Mouse (Mus musculus): Measurements from ENCODE around the gene Borcs5. TPM values are rescaled to one million over a fixed set of nuclear protein-coding genes. Genes with fewer than 3 reads are reported as not detected.
"Not testable (repeated sequence)": the region's sequence is repeated elsewhere in the genome, so short reads cannot be mapped to it uniquely, and the experiment has no call there.

The Borcs5 gene
- total RNA-seq, 2 experiments from 2014 or later: 11.3 to 14.0 TPM

DNA sequence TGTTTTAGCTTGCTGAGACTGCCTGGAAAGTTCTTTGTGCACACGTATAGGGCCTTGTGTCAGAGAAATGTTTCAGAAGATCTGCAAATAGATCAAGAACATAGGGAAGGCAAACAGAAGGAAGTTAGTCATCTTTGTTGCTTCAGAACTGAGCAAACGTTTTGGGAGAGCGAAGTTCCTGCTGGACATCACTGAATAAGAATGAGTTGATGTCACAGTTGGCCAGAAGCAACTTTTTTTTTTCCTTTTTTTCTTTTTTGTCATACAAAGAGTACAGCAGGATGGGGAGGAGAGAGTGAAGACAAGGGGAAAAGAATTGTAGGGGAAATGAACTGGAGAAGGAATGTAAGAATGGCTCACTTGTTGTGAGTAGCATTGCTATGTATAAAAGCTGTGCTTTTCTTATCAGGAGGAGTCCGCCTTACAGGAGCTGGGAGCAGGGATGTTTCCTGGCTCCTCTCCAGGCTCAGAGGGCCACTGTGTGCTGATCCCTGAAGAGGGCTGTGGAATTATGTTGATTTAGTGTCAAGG is 31.6 kb downstream of the Borcs5 start:
- DNase-seq: no peak

DNA sequence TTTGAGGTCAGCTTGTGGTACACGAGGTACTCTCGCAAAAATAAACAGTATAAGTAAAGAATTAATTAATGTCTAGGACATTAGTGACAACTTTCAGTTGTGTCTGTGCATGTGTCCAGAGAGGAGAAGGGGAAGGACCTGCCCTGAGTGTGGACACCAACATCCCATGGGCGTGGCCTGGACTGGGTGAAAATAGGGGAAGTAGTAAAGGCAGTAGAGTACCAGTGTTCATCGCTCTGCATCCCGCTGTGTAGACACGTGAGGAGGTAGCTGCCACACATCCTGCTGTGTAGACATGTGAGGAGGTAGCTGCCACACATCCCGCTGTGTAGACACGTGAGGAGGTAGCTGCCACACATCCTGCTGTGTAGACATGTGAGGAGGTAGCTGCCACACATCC is 34.4 kb downstream of the Borcs5 start:
- DNase-seq: not testable (repeated sequence)

DNA sequence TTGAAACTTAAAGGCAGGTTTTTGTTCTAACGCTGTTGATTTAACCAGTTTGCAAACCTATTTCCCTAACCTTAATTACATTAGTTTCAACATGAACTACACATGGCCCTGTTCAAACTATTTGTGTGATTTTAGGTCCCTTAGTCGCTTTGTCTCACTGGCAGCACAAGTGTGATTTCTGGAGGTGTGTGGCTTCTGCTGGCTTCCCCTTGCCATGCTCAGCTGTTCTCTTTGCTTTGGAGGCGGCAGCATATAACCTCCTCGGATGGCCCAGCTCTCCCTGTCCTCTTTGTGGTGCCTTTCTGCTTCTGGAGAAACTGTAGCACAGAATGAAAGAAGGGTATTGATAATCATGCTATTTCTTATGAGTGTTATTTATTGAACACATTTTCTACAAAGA is 38.2 kb downstream of the Borcs5 start:
- DNase-seq: no peak

DNA sequence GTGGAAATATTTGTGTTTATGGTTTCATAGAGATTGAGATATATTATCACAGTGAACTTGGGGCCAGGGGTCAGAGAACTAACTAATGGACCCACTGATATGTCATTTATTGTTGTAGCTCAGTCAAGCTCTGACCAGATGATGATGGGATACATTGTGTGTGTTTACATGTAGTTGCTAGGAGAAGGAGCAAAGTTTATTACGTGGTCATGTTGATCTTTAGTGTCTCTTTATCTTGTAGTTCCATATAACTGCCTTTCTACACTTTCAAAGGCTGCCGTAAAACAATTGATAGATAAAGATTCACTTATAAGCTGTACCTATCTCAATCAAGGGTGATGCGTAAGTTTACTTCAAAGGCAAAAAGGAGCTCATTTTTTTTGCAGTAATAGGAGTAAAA is 38.7 kb downstream of the Borcs5 start:
- DNase-seq: no peak

DNA sequence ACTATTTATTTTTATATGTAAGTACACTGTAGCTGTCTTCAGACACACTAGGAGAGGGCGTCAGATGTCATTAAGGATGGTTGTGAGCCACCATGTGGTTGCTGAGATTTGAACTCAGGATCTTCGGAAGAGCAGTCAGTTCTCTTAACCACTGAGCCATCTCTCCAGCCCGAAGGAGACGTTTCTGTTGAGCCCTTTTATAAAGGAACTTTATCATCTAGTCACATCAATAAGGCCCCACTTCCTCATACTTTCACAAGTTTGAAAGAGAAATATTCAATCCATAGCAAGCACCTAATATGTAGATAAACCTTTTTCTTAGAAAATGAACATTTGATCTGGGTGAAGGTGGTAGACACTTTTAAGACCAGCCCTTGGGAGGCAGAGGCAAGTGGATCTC is 40.0 kb downstream of the Borcs5 start:
- not testable (repeated sequence) for DNase-seq

DNA sequence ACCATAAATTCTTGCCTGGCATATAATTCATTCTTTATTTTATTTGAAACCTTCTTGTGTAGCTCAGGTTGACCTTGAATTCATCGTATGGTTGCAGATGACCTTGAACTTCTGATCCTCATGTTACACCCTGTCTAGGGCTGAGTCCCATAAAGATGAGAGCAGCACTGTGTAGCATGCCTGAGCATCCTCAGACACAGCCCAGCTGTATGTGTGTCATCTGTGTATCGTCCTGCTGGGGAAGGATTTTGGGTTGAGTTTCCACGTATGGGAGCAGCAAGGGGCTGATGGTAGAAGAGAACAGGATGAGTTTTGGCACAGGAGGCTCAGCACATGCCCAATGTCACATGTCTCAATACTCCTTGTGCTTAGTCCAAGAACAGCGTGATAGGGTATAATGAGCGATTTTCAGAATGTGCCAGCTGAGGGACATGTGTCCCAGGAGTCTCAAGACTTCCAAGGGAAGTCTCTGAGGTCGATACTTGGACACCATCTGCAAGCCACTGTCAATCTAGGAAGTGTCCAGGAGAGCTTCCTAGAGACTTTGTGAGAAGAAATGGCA is 45.1 kb downstream of the Borcs5 start:
- no peak for DNase-seq

DNA sequence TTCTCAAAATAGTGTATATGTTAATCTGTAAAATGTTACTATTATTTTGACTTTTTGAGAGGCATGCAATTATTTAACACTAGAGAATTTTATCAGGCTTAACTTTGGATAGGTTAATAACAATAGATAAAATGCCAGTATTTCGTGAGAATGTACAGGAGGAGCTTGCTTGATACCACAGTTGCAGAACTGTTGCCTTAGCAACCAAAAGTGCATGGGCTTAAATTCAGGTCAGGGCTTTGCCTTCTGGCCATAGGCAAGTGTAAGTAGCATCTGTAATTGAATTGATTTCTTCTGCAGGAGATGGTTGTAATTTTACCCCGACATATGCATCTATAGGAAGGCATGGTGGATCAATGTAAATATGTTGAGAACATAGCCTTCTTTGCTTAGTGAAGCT is 45.7 kb downstream of the Borcs5 start:
- no peak for DNase-seq

DNA sequence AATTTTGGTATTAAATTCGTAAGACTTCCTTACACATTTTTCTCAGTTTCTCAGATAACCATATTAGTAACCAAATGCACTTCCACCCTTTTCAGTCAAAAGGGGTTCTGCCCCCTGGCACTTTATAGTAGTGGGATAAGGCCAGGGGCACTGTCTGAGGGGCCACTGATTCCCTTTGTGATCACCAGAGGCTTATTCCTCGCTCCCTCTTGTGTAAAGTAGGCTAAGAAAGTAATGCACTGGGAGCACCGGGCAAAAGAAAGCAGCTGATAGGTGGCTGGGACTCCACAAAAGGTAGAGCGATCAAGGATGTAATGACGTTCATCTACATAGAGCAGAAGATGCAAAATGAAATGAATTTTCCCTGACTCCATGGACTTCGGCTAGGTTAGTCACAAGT is 46.2 kb downstream of the Borcs5 start:
- no peak for DNase-seq

DNA sequence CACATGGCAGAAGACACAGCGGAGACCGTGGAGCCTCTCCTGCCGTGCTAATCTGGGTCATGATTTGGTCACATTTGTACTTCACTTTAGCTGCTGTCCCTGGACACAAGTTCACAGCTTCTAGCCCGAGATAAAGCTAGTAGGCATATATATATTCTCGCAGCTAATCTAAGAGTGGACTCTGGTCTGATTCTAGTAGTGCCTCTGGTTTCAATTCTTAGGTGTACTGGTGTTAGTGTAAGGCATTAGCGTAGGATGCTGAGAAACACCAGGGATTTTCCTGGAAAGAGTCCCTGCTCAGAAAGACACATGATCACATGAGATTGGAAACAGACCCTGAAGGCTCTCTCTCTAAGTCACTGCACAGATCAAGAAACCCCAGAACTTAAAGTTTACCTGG is 55.2 kb downstream of the Borcs5 start:
- DNase-seq: no peak

DNA sequence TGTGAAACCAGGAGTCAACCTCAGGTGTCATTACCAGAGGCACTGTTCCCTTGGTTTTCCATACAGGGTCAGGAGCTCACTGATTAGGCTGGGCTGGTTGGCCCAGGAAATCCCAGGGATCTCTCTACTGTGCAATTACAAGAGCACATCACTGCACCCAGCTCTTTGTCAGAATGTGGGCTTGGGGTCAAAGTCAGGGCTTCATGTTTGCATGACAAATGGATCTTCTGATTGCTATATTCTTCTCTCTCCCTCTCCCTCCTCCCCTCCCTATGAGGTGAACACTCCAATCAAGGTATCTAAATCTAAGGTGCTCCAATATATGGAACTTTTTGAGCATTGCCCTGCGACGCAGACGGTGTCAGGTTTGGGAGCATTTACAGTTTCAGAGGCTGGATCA is 55.7 kb downstream of the Borcs5 start:
- no peak for DNase-seq

DNA sequence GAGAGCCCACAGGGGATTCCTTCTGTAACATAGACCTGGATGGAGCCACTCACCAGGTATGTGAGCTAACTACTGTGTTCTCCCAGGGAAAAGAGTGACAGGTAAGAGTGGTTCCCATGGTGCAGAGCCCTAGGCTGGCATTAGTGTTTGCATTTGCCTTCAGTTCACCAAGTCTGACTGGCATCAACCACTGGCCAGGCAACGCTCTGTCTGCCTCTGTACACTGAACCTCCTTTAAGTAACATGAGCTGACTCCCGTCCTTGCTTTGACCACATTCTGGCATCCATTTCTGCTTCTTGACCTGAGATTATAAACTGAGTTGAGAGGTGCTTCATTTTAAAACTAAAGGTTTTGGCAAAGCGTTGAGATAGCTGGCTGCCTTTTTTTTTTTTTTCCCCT is 56.3 kb downstream of the Borcs5 start:
- DNase-seq: no peak

DNA sequence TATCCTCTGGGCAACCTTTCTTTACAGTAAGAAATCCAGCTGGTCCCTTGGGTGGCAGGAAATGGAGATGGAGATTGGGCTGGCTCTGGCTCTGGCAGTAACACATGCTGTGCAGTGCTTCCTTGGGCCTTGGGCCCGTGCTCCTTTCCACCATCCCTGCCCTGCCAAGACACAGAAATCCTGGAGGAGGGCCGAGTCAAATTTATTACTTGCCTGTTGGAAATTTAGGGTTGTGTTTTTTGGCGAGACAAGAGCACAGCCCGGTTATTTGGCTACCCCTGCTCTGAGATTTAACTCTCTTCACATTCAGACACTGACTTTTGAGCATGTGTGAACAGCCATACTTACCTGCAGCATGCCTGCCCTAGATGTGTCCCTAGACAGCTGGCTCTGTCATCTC is 56.8 kb downstream of the Borcs5 start:
- peak; percentile 80 for DNase-seq

DNA sequence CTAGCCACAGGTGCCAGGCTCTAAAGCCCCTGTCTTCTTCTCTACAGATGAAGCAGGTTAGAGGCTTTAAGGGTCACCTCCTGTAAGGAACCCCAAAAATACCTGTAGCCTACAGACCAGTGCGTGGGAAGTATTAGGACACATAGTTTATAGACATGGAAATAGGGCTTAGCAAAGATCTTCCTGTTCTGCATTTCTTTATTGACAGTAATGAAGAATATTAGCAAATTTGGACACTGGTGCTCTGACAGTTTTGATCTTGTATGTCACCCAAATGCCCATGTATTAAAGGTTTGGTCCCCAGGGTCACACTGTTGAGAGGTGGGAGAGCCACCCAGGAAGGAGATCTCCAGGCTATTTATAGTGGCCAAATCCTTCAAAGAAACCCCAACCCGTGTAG is 57.2 kb downstream of the Borcs5 start:
- no peak for DNase-seq

DNA sequence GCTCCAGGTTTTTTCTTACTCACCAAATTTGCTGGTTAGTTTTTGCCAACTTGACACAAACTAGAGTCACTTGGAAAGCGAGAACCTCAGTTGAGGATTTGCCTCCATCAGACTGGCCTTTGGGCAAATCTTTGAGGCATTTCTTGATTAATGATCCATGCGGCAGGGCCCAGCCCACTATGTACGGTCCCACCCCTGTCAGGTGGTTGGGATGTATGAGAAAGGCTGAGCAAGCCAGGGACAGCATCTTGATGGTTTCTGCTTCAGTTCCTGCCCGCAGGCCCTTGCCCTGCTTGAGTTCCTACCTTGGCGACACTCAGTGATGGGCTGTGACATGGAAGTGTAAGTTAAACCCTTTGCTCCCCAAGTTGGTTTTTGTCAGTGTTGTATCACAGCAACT is 58.9 kb downstream of the Borcs5 start:
- no peak for DNase-seq

DNA sequence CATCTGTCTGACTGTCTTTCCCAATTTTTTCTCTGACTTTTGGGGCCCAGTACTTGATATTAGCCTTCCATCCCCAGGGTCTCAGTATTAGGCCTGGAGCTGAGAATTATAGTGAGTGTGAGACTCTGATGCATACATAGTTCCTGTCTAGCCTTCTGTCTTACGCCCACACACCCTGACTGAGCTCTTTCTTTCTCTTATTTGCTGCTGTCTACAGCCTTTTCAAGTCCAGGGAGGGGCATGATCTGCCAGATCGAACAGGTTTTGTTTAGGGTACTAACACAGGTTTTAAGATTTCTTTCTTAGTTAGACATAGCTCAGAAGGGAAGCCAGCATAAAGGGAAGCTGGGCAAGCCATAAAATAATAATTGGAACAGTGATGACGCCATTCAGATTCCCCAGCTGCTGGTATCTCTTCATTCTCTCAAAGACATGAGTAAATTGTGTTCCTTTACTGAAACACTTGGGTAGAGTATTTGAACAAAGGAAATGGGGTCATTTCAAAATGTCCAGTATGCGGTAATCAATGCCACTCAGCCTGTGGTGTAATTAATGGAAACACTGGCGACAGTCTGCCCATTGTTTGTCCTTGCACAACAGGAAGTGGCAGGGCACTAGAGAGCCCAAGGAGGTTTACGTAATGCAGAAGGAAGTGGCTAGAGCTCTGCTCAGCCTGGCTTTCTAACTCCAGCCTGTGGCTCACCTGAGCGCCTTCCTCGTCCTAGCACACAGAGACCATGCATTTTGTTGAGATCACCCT is 61.3 kb downstream of the Borcs5 start:
- no peak for DNase-seq

DNA sequence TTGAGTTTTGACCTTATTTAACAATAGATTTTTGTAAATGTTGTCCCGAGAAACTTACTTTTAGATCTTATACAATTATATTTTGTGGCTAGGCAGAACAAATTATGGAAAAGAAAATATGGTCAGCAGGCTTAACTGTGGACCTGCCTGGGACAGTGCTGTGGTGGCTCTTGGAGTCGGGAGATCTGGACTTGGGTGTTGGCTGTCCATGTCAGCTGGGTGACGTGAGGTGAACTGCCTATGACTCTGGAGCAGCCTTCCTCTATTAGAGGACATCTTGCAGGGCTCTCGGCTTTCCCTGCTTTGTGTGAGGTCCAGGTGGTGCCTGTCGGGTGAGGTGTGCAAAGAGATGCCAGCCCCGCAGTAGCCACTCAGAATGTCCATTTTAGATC is 61.9 kb downstream of the Borcs5 start:
- DNase-seq: no peak

DNA sequence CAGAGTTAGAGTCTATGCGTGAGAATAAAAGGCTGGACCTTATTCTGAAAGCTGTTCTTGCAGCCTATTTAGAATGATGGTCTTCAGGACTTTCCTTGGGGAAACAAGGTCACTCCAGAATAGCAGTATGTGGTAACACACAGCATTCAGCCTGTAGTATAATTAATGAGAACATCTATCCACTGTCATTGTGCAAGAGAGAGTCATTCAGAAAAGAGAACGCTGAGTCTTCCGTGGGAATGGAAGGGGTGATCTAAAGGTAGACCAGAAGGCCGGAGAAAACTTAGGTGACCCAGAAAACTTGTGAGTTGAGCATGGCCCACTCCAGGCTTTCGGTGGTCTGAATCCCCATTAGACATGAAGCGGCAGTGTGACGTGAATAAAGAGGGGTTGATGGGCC is 62.9 kb downstream of the Borcs5 start:
- no peak for DNase-seq

DNA sequence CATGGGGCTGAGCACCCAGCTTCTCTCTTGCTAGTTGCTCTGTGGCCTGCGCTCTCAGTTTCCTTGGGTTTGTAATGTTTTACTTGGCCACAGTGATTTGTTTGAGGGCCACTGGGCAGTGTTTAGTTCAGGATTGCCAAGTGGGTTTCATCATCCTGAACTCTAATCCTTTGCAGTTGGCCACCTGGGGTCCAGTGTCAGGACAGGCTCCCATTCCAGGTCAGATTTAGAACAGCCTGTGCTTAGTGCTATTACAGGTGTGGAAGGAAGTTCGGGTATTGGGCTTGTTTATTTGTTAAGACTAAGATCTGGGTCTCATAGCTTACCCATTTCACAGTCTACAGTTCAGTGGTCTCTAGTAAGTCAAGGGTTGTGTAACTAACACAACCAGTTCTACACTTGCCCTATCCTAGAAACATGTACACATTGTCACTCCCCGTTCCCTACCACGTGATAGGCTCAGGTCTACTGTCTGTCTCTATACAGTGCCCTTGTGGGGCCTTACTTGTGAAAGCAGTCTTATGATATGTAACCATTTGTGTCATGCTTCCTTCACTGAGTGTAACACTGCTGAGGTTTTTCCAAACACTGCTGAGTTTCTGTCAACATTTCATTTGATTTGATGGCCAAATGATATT is 63.9 kb downstream of the Borcs5 start:
- DNase-seq: peak; percentile 55

DNA sequence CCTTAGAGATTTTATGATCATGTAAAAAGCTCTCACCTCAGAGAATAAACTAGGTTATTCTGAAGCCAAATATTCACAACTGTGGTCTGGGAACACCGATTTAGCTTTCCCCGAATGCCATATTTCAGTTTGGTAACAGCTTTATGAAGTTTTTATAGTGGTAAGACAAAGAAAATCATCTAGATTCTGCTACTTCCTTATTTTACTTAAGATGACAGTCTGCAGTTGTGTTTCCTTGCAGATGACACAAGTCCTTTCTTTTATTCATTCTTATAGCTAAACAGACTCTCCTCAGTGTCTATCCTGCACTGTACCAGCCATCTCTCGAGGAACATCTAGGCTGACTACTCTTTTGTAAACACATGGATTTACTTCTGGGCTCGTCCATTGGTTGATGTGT is 67.2 kb downstream of the Borcs5 start:
- no peak for DNase-seq

DNA sequence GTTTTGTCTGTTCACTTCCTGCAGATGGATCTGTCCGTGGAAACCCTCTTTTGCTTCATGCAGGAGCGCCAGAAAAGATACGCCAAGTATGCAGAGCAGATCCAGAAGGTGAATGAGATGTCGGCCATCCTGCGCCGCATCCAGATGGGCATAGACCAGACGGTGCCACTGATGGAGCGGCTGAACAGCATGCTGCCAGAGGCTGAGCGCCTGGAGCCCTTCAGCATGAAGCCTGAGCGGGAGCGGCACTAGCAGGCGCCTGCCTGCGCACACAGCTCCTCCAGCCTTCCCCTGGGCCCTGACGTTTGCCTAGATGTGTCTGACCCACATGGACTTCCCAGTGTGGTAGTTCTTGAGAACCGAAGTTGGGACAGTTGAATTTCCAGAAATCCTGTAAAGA is 70.7 kb downstream of the Borcs5 start:
- no peak for DNase-seq

DNA sequence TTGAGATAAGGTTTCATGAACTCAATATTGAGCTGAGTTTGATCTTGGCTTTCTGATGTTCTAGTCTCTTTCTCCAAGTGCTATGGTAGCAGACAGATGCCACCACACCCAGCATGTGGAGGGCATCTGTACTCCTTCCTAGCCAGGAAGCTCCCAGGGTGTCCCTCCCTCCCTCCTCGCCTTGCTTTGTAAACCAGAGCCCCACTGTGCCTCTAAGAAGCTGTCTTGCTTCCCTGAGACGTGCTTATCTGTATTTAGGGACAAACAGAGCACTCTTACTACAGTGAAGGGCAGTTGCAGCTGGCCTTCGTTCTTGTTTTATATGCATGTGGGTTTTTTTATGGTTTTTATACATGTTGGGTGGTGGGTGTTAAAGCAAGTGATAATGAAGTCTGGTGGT is 74.0 kb downstream of the Borcs5 start:
- no peak for DNase-seq

DNA sequence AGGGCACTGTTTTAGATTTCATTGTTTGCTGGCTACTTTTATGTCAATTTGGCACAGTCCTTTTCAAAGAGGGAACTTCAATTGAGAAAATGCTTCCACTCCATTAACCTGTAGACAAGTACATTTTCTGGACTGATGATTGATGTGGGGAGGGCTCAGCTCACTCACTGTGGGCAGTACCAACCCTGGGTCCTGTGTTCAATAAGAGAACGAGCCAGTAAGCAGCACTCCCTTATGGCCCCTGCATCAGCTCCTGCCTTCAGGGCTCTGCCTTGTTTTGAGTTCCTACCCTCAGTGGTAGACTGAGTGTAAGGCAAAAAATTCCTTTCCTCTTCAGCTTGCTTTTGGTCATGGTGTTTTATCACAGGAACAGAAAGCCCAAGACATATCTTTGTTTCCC is 74.6 kb downstream of the Borcs5 start:
- no peak for DNase-seq

DNA sequence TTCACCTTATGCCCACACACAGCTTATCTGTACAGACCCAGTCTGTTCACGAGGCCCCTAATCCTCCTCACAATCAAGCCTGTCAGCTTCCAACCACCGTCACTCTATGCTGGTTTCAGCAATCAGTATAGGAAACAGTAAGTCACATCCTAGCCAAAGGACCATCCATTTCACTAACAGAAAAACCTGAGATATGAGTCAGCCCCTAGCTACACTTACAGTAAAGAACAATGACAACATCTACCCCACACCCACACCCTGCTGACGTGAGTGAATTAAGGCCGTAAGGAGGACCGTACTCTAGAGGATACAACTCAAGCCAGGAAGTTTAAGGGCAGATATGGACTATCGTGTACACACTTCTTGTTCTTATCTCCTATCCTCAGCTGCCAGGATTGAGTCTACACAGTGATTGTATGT is 76.9 kb downstream of the Borcs5 start:
- DNase-seq: no peak

Data from gastrocnemius, postnatal 25 days (tissue).